Mouse (Mus musculus): ENCODE data around the gene Pabpc4. TPM values are rescaled to one million over a fixed set of nuclear protein-coding genes. Genes with fewer than 3 reads are reported as not detected.
"Not testable (repeated sequence)": the region's sequence is repeated elsewhere in the genome, so short reads cannot be mapped to it uniquely, and the experiment has no call there.

Gene Pabpc4
- total and polyA plus RNA-seq, 3 experiments, result 394 to 684 TPM; not detected in 1

DNA sequence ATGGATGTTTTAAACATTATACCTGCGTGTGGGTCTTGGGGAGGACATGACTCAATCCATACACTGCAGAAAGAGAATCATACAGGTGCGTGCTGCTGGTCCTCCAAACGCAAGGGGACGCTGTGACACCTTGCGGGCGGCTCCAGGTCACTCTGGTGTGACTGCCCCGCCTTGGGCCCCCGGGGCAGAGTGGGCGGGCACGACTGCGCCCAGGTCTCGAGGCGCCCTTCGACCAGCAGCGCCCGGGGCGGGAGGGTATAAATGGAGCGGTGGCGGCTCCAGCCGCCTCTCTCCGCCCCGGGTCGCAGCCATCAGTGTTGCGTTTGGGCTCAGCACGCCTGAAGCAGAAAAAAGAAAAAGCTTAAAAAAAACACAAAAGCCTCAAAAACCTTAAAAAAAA is 20.3 kb downstream of the Pabpc4 start (continued):
- peak; percentile 72 to 88 (median 81) for TF ChIP-seq CTCF (IDR thresholded peaks at IDR 0.05 in 2 of 3, conservative IDR thresholded peaks at IDR 0.05 in 1 of 3; ENCODE audit: control insufficient read depth in 1 of 3, insufficient read depth in 1 of 3, low read depth in 2 of 3, low read length in 3 of 3, poor library complexity in 1 of 3, severe bottlenecking in 1 of 3)
- peak in 1 of 2 experiments; percentile 33; a peak in 1 of 4 replicates for TF ChIP-seq EP300 (IDR thresholded peaks at IDR 0.05; ENCODE audit: low read depth in 1 of 2, low read length in 2 of 2)
- no peak for TF ChIP-seq POLR2AphosphoS5 (IDR thresholded peaks at IDR 0.05; ENCODE audit: borderline replicate concordance, low read depth, low read length)
- TF ChIP-seq MAX (IDR thresholded peaks at IDR 0.05; ENCODE audit: low read length), result peak; percentile 49
- no peak for TF ChIP-seq RAD21 (IDR thresholded peaks at IDR 0.05; ENCODE audit: low read depth, low read length)
- TF ChIP-seq UBTF (IDR thresholded peaks at IDR 0.05; ENCODE audit: borderline replicate concordance, insufficient read depth, low read depth, low read length), result no peak

DNA sequence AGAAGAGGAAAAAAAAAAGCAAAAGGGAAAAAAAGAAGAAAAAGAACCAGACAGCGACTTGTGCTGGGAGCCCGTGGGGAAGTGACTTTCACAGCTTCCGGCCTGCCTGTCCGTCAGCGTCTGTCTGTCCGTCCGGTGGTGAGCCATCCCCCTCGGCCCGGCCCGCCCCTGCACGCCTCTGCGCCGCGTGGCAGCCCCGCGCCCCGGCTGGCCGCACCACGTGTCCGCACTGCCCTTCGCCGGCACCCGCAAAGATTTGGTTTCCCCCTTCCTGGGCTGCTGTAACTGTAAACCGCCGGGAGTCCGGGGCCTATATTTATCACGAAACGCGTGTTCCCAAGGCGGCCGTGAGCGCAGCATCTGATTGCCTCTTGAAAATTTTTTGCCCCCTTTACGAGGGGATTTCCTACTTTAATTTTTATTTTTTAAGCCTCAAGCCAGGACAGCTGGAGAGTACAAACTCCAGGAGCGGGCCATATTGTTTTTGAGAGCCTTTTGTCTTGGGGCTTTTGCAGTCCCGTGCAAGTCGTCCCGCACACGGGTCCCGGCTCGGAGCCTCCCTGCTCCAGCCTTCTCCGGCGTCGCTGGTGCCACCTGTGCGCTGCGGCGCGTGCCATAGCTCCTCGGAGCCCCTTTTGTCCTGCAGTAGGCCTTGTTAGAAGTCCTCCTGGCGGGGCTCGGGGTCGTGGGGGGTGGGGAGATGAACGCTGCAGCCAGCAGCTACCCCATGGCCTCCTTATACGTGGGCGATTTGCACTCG is 20.9 kb downstream of the Pabpc4 start:
- Histone ChIP-seq H3K36me3 (ENCODE audit: control insufficient read depth in 1 of 2, insufficient read depth in 2 of 2, low read length in 2 of 2) (peaks cover 20 to 27% of the 10 kb centered on the region in 2 experiments), H3K4me1 (ENCODE audit: control insufficient read depth in 1 of 2, insufficient read depth in 2 of 2, low read length in 2 of 2) (peaks cover 11 to 27% of the 10 kb centered on the region in 2 experiments), H3K79me2 (ENCODE audit: control insufficient read depth, insufficient read depth, low read length, poor library complexity) (peaks cover 47% of the 10 kb centered on the region), H3K9ac (ENCODE audit: control insufficient read depth, low read depth, low read length, poor library complexity, severe bottlenecking) (peak overlapping the region; percentile 95), H3K27ac (ENCODE audit: control insufficient read depth, low read depth, low read length) (peak overlapping the region; percentile 77), H3K4me3 (ENCODE audit: control insufficient read depth in 1 of 2, insufficient read depth in 1 of 2, low read depth in 2 of 2, low read length in 2 of 2) (peak overlapping the region; percentile 87 to 98)
- peak; percentile 60; the same call in 1 of the 2 replicates for TF ChIP-seq MYC (IDR thresholded peaks at IDR 0.05; ENCODE audit: low read depth, low read length)
- peak; percentile 3; the same call in 1 of the 2 replicates for TF ChIP-seq SIN3A (IDR thresholded peaks at IDR 0.05; ENCODE audit: low read length)
- TF ChIP-seq POLR2A (IDR thresholded peaks at IDR 0.05; ENCODE audit: control insufficient read depth in 1 of 2, insufficient read depth in 1 of 2, low read depth in 1 of 2, low read length in 2 of 2, poor library complexity in 1 of 2), result peak in 1 of 2 experiments; percentile 1; a peak in 1 of 4 replicates
- 0 out of 2 replicates have a peak, but pooled peaks have one; percentile 15 for TF ChIP-seq HCFC1 (IDR thresholded peaks at IDR 0.05; ENCODE audit: low read depth, low read length)
- not testable (repeated sequence) for DNase-seq (ENCODE audit: low read depth, low spot score); H3K27me3 ChIP-seq (ENCODE audit: control insufficient read depth in 1 of 2, insufficient read depth in 2 of 2, low read length in 2 of 2); H3K9me3 ChIP-seq (replicated peaks; ENCODE audit: insufficient read depth, low read length)

- H3K9me3 ChIP-seq (replicated peaks; ENCODE audit: insufficient read depth, low read length); H3K27me3 ChIP-seq (ENCODE audit: control insufficient read depth in 1 of 2, insufficient read depth in 2 of 2, low read length in 2 of 2): not testable (repeated sequence)
- peak; percentile 44 for DNase-seq (ENCODE audit: low read depth, low spot score)
- TF ChIP-seq ETS1 (IDR thresholded peaks at IDR 0.05; ENCODE audit: low read depth, low read length) (peak; percentile 17; the same call in 1 of the 2 replicates), POLR2A (IDR thresholded peaks at IDR 0.05; ENCODE audit: control insufficient read depth in 1 of 2, insufficient read depth in 1 of 2, low read depth in 1 of 2, low read length in 2 of 2, poor library complexity in 1 of 2) (0 out of 4 replicates have a peak, but pooled peaks of 1 of the 2 experiments have one; percentile 20), HCFC1 (IDR thresholded peaks at IDR 0.05; ENCODE audit: low read depth, low read length) (0 out of 2 replicates have a peak, but pooled peaks have one; percentile 27), MXI1 (IDR thresholded peaks at IDR 0.05; ENCODE audit: low read depth, low read length) (peak; percentile 20; the same call in 1 of the 2 replicates)
- Histone ChIP-seq H3K79me2 (ENCODE audit: control insufficient read depth, insufficient read depth, low read length, poor library complexity) (peaks cover 52% of the 10 kb centered on the region), H3K27ac (ENCODE audit: control insufficient read depth, low read depth, low read length) (peak overlapping the region; percentile 82), H3K4me1 (ENCODE audit: control insufficient read depth in 1 of 2, insufficient read depth in 2 of 2, low read length in 2 of 2) (peaks cover 11 to 27% of the 10 kb centered on the region in 2 experiments), H3K36me3 (ENCODE audit: control insufficient read depth in 1 of 2, insufficient read depth in 2 of 2, low read length in 2 of 2) (peaks cover 25 to 32% of the 10 kb centered on the region in 2 experiments), H3K4me3 (ENCODE audit: control insufficient read depth in 1 of 2, insufficient read depth in 1 of 2, low read depth in 2 of 2, low read length in 2 of 2) (peak overlapping the region; percentile 87 to 98), H3K9ac (ENCODE audit: control insufficient read depth, low read depth, low read length, poor library complexity, severe bottlenecking) (peak overlapping the region; percentile 95)
Measured at GRCm38 (mm10) chr4:123283675-123284064, 21.5 kb downstream of the Pabpc4 start.
